Mouse (Mus musculus) left cerebral cortex, adult 18-20 months (tissue): ENCODE data around the gene Zfyve19. TPM values are rescaled to one million over a fixed set of nuclear protein-coding genes. Genes with fewer than 3 reads are reported as not detected.

Experiments used
- DNase-seq, 2 experiments: peaks; one replicate each; pipeline ENCODE4 v3.0.0; 2021 to 2022; ENCODE audit warnings: low spot score in 2 of 2, mixed read lengths in 1 of 2
- total RNA-seq, 2 experiments: library from RNA; stranded (reverse); gene quantifications; 2 replicates each; pipeline ENCODE4 v1.2.3; 2021

The Zfyve19 gene
- total RNA-seq, 2 experiments from 2014 or later = 24.2 to 37.3 TPM

DNA sequence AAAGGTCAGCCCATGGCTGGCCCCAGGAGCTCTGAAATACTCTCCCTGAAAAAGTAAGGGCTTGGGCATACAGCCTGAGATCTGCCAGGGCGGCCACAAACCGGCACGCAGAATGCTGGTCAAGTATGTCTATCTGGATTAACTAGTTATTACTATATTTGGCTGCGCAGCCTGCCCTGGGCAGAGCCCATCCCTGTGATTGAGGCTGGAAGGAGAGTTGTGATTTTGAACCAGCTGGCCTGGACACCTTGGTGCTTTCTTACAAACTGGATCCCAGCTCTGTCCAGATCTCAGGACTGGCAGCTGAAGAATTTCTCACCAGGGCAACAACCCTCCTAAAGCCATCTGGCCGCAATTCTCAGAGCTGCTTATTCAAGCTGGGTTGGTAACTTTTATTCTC lies 14.3 kb upstream of the Zfyve19 start:
- no peak for DNase-seq

DNA sequence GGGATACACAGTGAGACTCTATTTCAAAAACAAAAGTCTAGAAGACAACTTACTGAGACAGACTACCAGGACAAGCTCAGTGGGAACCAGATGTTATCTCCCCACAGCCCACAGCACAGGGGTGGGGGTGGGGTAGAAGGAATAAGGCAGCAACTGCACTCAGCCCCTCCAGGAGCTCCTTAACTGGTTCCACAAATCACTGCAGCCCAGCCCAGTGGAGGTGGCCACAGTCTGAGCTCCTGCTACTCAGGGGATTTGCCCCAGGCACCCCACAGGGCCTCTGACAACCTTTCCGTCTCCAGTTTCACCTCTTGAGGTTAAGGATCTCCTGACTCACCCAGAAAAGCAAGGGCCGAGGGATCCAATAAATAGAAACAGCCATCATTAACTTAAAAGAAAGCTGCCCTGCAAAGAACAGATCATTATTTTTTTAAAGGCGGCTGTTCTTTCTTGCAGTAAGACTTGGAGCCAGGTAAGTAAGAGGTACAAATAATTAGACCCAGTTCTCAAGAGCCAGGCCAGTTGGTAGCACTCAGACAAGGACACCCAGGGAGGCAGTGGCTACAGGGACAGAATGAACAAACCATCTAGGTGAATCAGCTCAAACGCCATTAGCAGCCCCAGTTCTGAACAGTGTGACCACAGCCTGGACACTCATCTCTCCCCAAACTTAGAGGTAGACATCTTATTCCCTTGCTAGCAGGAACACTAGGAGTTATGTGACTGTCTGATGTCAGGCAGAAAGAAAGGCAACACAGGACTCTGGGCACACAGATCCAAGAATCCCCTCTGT lies 11.9 kb upstream of the Zfyve19 start:
- DNase-seq = no peak

DNA sequence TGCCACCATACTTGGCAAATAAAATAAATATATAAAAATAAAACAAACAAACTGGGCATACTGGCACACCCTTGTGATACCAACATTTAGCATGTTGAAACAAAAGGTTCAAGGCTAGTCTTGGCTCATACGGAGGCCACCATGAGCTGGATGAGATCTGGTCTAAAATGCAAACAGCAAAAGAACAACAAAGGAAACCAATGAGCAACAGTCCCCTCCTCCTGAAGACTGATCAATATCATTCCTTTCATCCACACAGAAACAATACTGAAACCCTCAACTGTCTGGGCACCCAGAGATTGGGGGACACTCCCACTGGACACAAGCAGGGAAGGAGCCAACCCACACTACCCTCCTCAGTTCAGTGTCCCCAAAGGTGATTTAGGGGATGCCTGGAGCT lies 10.9 kb upstream of the Zfyve19 start:
- no peak for DNase-seq

DNA sequence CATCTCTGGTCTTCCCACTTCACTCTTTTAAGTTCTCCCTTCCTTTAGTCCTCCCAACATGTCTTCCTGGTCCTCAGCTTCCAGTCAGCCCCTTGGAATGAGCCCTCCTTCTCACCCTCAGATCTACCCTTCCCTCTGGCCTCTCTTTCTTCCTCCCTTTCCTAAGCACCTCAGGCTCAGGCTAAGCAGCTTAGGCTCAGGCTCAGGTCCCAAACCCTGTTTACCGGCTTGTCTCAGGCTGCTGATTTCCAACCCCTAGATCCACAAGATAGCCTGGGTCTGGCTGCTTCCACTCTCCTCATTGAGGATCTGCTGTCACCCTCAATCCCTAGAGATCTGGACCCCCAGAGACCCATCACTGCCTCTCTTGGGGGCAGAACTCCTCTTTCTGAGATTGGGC lies 10.4 kb upstream of the Zfyve19 start:
- DNase-seq = no peak

DNA sequence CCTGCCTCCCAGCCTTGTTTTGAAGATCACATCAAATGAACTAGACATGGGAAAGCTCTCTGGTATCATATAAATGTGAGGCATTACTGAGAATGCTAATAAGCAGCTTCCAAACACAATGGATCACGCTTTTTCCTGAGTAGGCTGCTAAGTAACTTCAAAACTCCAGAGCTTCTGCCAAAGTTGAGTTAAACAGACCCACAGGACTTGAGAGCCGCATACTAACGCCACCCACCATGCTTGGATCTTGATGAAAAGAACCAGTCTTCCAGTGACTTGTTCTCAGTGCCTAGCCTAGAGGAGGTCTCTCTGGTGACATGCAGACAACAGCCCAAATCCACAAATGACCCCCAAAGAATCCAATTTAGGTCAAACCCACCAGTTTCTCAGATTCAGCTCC lies 9.5 kb upstream of the Zfyve19 start:
- no peak for DNase-seq

DNA sequence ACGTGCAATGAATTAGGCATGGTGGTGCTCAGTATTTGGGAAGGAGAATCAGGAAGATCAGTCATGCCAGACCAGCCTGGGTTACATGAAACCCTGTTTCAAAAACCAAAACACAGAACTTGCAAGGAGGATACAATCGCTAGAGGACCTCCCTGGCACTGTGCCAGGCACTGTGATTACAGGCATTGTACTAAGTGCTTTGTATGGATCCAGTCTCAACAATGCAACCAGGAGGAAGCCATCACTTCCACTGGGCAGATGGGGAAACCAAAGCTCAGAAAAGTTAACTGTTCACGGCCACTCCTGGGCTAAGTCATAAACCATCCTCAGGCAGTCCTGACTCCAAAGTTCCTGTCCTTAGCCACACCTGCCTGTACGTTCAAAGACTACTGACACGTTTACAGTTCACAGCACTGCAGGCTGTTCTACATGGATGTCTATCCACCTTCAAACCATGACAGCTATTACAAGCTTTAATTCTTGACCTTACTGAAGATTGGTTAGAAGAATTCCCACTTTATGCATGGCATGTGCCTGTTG lies 5.4 kb upstream of the Zfyve19 start:
- DNase-seq = no peak

DNA sequence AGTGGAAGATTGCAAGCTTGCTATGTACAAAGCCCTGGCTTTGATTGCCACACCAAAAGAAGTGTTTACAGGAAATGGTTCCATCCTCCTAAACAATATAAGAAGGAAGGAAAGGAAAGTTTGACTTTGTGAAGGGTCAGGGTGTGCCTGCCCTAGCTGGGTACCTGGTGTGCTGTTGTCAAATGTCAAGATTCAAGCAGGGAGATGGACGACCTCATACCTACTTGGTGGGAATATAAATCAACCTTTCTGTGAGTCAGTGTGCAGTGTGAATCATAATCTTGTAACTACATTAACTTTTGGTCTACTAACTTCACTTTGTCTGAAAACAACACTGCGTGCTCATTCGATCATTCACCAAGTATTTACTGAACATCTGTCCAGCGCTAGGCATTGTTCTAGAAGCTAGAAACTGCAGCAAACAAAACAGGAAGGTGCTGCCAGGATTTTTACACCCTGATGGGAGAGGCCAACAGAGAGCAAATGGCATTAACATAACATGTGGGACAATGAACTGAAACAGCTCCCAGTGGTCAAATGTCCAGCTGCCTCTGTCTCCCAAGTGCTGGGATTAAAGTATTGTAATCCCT lies 4.5 kb upstream of the Zfyve19 start:
- no peak for DNase-seq

DNA sequence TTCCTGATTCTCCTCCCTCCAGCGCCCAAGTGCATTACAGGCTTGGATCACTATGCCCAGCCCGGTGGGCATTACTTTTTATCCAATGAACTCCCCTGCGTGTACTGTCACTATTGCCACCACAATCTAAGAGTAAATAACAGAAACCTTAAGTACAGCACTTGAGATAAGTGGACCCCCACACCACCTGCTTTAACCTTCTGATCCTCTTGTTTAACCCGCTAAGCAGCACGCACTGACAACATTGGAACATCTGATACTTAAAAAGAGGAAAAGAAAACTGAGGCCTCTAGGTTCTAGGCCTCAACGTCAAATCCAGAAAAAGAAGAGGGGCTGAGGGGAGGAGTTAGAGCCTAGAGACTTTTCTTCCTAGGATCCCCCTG lies 465 bp upstream of the Zfyve19 start:
- no peak for DNase-seq

DNA sequence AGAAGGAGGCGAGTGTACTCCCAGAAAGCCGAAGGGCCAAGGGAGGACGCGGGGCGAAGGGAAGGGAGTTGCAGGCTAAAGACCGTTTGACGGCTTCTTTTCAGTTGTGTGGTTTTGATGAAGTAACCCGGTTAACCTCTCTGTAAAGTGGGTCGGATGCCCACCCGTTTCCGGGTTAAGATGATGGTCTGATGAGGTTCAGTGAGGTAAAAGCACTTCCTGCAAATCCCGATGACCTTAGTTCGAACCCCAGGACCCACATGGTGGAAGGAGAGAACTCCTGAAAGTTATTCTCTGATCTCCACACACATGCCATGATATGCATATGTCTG lies 725 bp downstream of the Zfyve19 start:
- DNase-seq = no peak

DNA sequence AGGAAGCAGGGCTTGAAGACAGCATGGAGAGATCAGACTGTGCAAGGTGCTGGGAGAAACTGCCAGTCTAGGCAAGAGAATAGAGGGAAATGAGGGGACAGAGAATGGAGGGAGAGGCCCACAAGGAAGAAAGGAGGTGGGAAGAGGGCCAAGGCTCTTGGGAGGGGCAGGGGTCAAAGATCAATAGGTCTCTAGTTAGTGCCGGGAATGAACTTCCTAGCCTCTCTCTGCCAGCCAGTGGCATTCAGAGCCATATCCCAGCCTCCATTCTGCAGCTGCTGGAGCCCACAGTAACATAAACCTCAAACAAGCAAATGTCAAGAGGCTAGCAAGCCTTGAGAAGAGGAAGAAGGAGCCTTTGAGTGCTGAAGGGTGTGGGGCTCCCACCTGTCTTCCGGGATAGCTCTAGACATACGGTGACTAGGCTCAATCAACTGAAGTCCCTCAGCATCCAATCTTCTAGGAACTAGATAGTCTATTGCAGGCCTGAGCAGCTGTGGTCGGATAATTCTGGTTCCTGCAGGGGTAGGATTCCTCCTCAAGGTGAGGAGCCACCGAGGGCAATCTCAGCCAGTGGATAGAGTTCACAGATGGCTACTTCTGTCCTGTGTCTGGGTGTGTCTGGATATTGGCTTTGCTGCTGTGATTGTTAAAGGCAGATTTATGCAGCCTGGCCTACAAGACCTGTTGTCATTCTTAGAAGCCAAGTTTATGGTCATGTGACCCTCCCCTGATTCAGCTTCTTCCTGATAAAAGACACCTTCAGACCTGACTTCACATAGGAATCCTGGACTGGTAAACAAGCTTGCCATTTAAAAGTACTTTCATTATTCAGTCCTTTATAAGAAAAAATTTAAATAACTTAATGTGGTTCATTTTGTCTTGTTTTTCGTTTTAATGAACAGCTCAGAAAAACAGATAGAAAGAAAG lies 21.6 kb downstream of the Zfyve19 start, which contains the start of gene Ppp1r14d:
Ppp1r14d (minus strand) TSS at position 132 of the 930 bp plus-strand sequence.
- DNase-seq = no peak

DNA sequence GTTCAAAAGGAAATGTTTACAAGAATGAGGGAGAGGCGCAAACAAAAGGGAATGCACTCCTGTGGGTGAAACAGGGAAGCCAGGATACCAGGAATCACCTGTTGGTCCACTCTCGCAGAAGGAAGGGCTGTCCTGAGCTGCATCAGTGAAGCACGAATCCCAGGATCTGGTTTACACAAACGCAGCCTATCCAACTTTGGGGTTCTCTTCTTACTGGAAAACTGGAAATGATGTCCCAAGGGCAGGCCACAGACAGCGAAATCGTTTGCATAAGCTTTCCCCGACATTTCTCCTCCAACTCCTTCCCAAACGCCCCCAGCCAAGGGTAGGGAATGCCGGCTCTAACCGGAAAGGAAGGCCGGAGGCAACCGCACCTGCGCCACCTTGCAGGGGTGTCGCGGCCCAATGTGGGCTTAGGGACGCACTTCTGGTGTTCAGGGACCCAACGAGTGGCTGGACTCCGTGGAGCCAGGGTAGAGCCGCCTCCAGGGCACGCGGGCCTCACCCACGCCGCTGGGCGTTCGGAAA lies 28.3 kb downstream of the Zfyve19 start:
- no peak for DNase-seq

DNA sequence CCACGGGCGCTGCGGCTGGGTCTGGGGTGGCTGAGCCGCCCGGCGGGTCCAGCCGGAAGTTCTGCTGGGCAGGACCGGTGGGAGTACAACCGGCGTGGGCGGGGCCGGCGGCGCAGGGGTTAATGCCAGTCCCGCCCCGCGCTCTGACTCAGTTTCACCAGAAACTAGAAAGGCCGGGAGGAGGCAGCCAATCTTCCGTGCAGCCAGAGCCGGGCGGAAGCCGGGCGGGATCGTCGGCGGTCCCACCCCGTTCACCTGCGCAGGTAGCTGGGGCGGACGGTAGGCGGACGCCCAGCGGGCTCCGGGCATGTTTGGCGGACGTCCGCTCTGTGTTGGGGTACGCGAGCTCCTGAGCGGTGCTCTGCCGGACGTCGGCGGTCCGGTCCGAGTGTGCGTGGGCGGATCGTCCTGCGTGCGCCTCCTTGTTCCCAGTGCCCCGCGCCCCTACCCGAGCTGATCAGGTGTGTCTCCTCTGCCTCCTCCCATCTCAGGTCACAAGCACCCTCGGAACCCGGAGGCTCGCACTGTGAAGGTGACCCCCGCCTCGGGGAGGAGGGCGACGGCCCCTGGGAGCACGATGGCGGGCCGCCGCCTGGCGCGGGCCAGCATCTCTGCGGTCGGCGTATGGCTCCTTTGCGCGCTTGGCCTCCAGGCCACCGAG lies 28.9 kb downstream of the Zfyve19 start, which contains the start of gene Spint1:
Spint1 (plus strand) TSS at position 153 of the 661 bp plus-strand sequence.
- no peak for DNase-seq

DNA sequence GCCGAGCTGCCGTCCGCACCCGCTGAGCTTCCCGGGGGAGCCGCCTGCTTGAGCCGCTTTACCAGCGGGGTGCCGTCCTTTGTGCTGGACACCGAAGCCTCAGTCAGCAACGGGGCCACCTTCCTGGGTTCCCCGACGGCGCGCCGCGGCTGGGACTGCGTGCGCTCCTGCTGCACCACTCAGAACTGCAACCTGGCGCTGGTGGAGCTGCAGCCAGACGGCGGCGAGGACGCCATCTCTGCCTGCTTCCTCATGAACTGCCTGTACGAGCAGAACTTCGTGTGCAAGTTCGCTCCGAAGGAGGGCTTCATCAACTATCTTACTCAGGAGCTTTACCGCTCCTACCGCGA lies 29.4 kb downstream of the Zfyve19 start:
- no peak for DNase-seq

DNA sequence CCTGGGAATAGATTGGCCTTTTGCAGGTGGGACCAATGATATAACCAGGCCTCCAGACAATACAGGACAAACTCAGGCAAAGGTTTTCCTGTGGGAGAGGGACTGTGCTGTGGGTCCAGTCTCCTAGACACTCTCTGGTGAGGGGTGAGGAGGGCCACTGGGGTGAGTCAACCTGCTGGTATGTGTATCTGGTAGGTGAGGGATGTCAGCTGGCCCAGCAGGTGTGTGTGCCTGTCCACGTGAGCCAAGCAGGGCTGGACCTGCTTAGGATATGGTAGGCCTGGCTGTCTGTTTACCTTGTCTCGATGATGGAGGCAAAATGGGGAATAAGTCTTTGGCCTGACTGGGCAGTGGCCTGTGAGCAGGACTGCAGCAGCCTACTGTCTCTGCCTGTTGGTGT lies 30.3 kb downstream of the Zfyve19 start:
- no peak for DNase-seq

DNA sequence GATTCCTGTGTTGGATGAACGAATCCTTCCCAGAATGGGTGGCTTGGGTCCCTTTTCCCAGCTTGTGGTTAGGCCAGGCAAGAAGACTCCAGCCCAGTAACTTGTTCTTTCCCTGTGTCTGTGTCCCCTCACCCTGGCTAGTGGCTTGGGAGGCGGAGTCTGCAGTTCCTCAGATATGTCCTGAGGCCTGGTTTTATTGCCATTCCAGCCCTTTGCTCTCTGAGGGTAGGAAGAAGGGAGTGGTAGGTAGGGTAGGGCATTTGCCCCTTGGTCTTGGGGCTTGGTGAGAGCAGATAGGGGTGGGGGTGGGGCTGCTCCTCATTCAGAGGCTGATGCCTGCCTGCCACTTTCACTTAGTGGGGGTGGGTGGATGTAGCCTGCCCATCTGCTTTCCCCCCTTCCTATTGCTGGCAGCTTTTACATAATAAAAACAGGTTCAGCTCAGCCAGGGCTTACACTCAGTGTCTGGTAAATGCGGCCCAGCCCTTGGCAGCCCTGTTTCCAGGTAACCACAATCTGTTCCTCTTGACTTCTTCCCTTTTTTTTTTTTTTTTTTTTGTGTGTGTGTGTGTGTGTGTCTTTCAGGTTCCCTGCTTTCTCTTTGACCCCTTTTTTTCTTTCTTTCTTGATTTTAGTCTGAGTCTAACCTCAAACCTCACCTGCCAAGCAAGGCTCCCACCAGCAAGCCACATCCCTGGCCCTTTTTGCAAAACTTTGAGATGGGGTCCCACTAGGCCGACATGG lies 31.8 kb downstream of the Zfyve19 start:
- DNase-seq = no peak

DNA sequence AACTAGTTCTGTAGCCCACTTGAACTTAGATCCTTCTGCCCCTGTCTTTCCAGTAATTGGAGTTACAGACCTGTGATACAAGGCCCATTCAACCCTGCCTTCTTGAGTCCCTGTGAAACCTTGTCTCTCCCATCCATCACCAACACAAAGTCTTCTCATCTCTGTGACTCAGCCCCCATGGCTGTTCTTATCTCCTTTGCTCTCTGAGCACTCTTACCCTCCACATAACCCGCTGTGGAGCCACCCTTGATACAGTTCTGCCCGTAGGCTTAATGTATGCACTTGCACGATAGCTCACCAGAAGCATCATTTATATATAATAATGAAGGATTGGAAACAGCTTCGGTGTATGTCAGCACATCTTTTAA lies 32.4 kb downstream of the Zfyve19 start:
- no peak for DNase-seq

DNA sequence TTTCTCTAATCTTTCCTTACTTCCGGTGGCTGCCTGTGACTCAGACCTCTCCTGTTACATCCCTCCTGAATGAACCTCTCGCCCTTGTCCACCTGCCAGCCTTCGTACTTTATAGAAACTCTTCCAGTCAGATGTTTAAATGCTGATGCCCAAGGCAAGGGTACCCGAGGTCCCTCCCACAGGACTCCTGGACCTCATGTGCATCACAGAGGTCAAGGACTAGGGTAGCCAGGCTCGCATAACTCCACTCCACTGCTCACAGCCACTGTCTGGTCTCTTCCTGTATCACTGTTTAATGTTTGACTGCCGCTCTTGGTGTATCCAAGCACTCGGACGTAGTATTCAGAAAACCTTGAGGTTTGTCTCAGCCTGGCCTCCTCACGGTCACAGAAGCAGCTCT lies 34.1 kb downstream of the Zfyve19 start:
- DNase-seq = no peak

DNA sequence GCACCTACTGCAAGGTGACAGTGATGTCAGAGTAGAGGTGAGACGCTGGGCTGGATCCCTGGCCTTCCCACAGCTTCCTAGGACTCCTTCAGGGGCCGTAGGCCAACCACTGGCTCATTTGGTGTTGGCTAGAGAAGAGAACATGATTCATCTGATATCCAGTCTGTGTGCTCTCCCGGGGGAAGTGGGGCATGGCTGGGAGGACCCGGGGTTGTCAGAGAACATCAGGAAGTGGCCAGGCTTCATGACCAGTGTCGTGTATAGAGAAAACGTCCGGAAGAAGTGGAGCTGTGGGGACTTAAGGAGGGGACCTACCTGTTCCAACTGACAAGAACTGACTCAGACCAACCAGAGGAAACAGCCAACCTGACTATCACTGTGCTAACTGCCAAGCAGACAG lies 36.8 kb downstream of the Zfyve19 start:
- no peak for DNase-seq

DNA sequence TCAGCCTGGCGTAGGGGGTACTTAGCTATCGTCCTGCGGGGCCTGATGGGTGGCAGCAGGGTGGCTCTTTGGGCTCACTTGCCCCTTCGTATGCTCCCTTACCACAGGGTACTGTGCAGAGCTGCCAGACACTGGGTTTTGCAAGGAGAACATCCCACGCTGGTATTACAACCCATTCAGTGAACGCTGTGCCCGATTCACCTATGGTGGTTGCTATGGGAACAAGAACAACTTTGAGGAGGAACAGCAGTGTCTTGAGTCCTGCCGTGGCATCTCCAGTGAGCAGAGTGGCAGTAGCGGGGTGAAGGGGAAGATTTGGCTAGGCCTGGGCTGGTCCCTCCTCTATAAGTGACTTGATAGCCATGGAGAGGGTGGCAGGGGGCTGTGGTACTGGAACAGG lies 39.5 kb downstream of the Zfyve19 start:
- no peak for DNase-seq

DNA sequence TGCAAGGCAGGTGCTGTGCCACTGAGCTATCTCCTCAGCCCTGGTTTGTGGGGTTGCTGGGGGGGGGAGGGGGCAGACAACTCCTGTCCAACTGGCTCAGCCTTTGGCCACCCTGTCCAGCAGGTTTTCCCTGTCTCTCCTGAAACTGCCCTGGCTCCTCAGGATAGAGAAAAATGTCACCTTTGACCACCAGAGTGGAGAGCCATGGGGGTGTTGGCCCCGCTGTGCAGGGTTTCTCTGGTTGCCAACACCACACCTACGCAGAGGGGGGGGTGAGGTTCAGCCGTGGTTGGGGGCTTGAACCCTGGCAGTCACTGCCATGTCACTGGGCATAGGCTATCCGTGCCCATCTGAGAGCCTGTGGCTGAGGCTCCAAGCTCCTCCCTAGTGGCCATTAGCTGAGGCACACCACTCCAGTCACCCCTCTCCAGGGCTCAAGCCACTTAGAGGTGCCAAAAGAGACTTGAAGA lies 41.2 kb downstream of the Zfyve19 start:
- DNase-seq = no peak
